Mouse (Mus musculus) hindbrain, postnatal 0 days (tissue): ENCODE data around the gene Kcnk13. TPM values are rescaled to one million over a fixed set of nuclear protein-coding genes. Genes with fewer than 3 reads are reported as not detected.

Experiments
- ATAC-seq: fragments of 200-750 bp; cut with Nextera tagmentation; 2 replicates; pipeline ENCODE4 v1.8.0; 2017; ENCODE audit warnings: mild to moderate bottlenecking, moderate TSS enrichment, moderate library complexity
- DNase-seq: peaks from one replicate; pipeline ENCODE4 v3.0.0-alpha.2; 2015; ENCODE audit warnings: low spot score
- H3K27ac ChIP-seq: fragments of 300-500 bp; sonication (generic); 2 replicates; pipeline ENCODE4 v1.5.1; 2014; ENCODE audit warnings: mild to moderate bottlenecking
- H3K27me3 ChIP-seq: fragments of 300-500 bp; sonication (generic); 2 replicates; pipeline ENCODE4 v1.6.1; 2014; ENCODE audit warnings: low read length, mixed read lengths; ENCODE audit not compliant: insufficient read depth
- H3K36me3 ChIP-seq: fragments of 300-500 bp; sonication (generic); 2 replicates; pipeline ENCODE4 v1.6.1; 2014; ENCODE audit warnings: low read length, mixed read lengths; ENCODE audit not compliant: insufficient read depth
- H3K4me1 ChIP-seq: fragments of 300-500 bp; sonication (generic); 2 replicates; pipeline ENCODE4 v1.6.1; 2014; ENCODE audit warnings: antibody characterized with exemption, low read length, mixed read lengths; ENCODE audit not compliant: insufficient read depth
- H3K4me2 ChIP-seq: fragments of 300-500 bp; sonication (generic); 2 replicates; pipeline ENCODE4 v1.6.1; 2014; ENCODE audit warnings: low read depth, mild to moderate bottlenecking, low read length, moderate library complexity, mixed read lengths
- H3K4me3 ChIP-seq: fragments of 300-500 bp; sonication (generic); 2 replicates; pipeline ENCODE4 v1.5.1; 2014; ENCODE audit warnings: low read length
- H3K9ac ChIP-seq: fragments of 300-500 bp; sonication (generic); replicated peaks from 2 replicates; pipeline ENCODE4 v1.6.1; 2014; ENCODE audit warnings: mild to moderate bottlenecking, low read length, moderate library complexity, mixed read lengths
- H3K9me3 ChIP-seq: fragments of 300-500 bp; sonication (generic); 2 replicates; pipeline ENCODE4 v1.6.1; 2016; ENCODE audit warnings: low read length, mixed read lengths
- CTCF ChIP-seq: IDR thresholded peaks from 2 replicates; pipeline ENCODE4 v1.5.1; 2016; ENCODE audit warnings: antibody characterized with exemption, control low read depth, low read depth
- WGBS: fragments of 180-500 bp; shearing (Covaris S2); extraction: QIAGEN DNeasy Blood & Tissue Kit; methylation state at CpG from one replicate; pipeline ENCODE4 v1.1.7; 2014; 5-methylcytosine and 5-hydroxymethylcytosine counted together
- polyA plus RNA-seq: library from polyadenylated mRNA; unstranded; fragments of >200 nt; fragmentation: Nextera tagmentation; extraction: Ambion mirVana; gene quantifications from 2 replicates; pipeline ENCODE4 v1.2.1, GENCODE M21; 2015
- total RNA-seq: library from RNA; depleted of rRNA; stranded (reverse); fragments of >200 nt; gene quantifications from 2 replicates; pipeline ENCODE4 v1.2.3, GENCODE M21; 2014

The Kcnk13 gene
- total and polyA plus RNA-seq, 2 experiments from 2014 or later: 1.8 to 1.9 TPM

GRCm38 (mm10) chr12:99995951-99996350 lies 31.7 kb downstream of the Kcnk13 start:
- H3K4me1 ChIP-seq: no peaks in the 10 kb centered on the region
- H3K4me3 ChIP-seq: no peak overlapping the region
- no peak for TF ChIP-seq CTCF
- no peaks in the 10 kb centered on the region for H3K27me3 ChIP-seq
- WGBS: 93% methylated on average over 5 of the region's 5 CpGs
- no peak for ATAC-seq
- H3K9me3 ChIP-seq: no peaks in the 10 kb centered on the region
- no peak overlapping the region for H3K4me2 ChIP-seq
- DNase-seq: no peak
- H3K36me3 ChIP-seq: no peaks in the 10 kb centered on the region
- no peak overlapping the region for H3K9ac ChIP-seq
- no peak overlapping the region for H3K27ac ChIP-seq

- H3K4me1 ChIP-seq: no peaks in the 10 kb centered on the region
- no peak for TF ChIP-seq CTCF
- H3K9ac ChIP-seq: no peak overlapping the region
- no peaks in the 10 kb centered on the region for H3K27me3 ChIP-seq
- no peak for DNase-seq
- no peak overlapping the region for H3K4me3 ChIP-seq
- ATAC-seq: no peak
- WGBS: 79% methylated on average over 5 of the region's 5 CpGs
- no peak overlapping the region for H3K27ac ChIP-seq
- H3K4me2 ChIP-seq: no peak overlapping the region
- H3K36me3 ChIP-seq: no peaks in the 10 kb centered on the region
- no peaks in the 10 kb centered on the region for H3K9me3 ChIP-seq
Observed at GRCm38 (mm10) chr12:99999726-100000125, 35.4 kb downstream of the Kcnk13 start.

GRCm38 (mm10) chr12:100000381-100000780 lies 36.1 kb downstream of the Kcnk13 start:
- Histone ChIP-seq H3K4me2 (no peak overlapping the region), H3K36me3 (no peaks in the 10 kb centered on the region), H3K4me1 (no peaks in the 10 kb centered on the region), H3K27ac (no peak overlapping the region), H3K4me3 (no peak overlapping the region), H3K27me3 (no peaks in the 10 kb centered on the region), H3K9me3 (no peaks in the 10 kb centered on the region), H3K9ac (no peak overlapping the region)
- no peak for DNase-seq
- 67% methylated on average over 7 of the region's 7 CpGs for WGBS
- no peak for TF ChIP-seq CTCF
- no peak for ATAC-seq

GRCm38 (mm10) chr12:100001246-100001645 lies 36.9 kb downstream of the Kcnk13 start:
- TF ChIP-seq CTCF: no peak

GRCm38 (mm10) chr12:100001910-100002309 lies 37.6 kb downstream of the Kcnk13 start:
- WGBS: 54% methylated on average over 3 of the region's 3 CpGs
- Histone ChIP-seq H3K9ac (no peak overlapping the region), H3K4me3 (no peak overlapping the region), H3K27me3 (no peaks in the 10 kb centered on the region), H3K4me1 (no peaks in the 10 kb centered on the region), H3K9me3 (no peaks in the 10 kb centered on the region), H3K36me3 (no peaks in the 10 kb centered on the region), H3K4me2 (no peak overlapping the region), H3K27ac (no peak overlapping the region)
- no peak for ATAC-seq
- peak; percentile 20 for DNase-seq
- TF ChIP-seq CTCF: no peak

More at GRCm38 (mm10) chr12:100001246-100001645, 36.9 kb downstream of the Kcnk13 start:
- Histone ChIP-seq H3K4me3 (no peak overlapping the region), H3K4me1 (no peaks in the 10 kb centered on the region), H3K9me3 (no peaks in the 10 kb centered on the region), H3K9ac (no peak overlapping the region), H3K36me3 (no peaks in the 10 kb centered on the region), H3K4me2 (no peak overlapping the region), H3K27me3 (no peaks in the 10 kb centered on the region), H3K27ac (no peak overlapping the region)
- ATAC-seq (no peak), DNase-seq (no peak)
- 73% methylated on average over 3 of the region's 3 CpGs for WGBS

- WGBS: 24% methylated on average over 8 of the region's 8 CpGs
- no peaks in the 10 kb centered on the region for H3K36me3 ChIP-seq
- no peak for TF ChIP-seq CTCF
- no peak overlapping the region for H3K4me3 ChIP-seq
- H3K27ac ChIP-seq: no peak overlapping the region
- H3K4me2 ChIP-seq: no peak overlapping the region
- no peaks in the 10 kb centered on the region for H3K4me1 ChIP-seq
- H3K27me3 ChIP-seq: no peaks in the 10 kb centered on the region
- ATAC-seq: peak; percentile 92
- no peak overlapping the region for H3K9ac ChIP-seq
- H3K9me3 ChIP-seq: no peaks in the 10 kb centered on the region
- DNase-seq: peak; percentile 83
Observed at GRCm38 (mm10) chr12:100002914-100003587, 38.8 kb downstream of the Kcnk13 start.

GRCm38 (mm10) chr12:100005285-100005684 lies 41.0 kb downstream of the Kcnk13 start:
- Histone ChIP-seq H3K4me1 (no peaks in the 10 kb centered on the region), H3K27ac (no peak overlapping the region), H3K9ac (no peak overlapping the region), H3K9me3 (no peaks in the 10 kb centered on the region), H3K36me3 (no peaks in the 10 kb centered on the region), H3K4me2 (no peak overlapping the region), H3K27me3 (no peaks in the 10 kb centered on the region), H3K4me3 (no peak overlapping the region)
- no peak for TF ChIP-seq CTCF
- no peak for DNase-seq
- WGBS: 92% methylated on average over 5 of the region's 5 CpGs
- ATAC-seq: no peak
